ENCODE assay signal across 9 mouse cellular contexts in genomic region chr17:28510445-28511342, GRCm38 (mm10). TPM values are rescaled to one million over a fixed set of nuclear protein-coding genes. Genes with fewer than 3 reads are reported as not detected.
A peak's percentile ranks its signal among the peaks of the same experiment; 100 is the strongest.
DNase-seq lines count a peak whose midpoint lies in the region; ATAC-seq and TF ChIP-seq lines count a peak whose summit lies in the region.
"Had no signal": no experiment of that assay in that cellular context is flagged by ENCODE, and none has a peak within 500 bp of the region (broad histone marks: within the 10 kb centered on the region; RNA-seq: fewer than 3 reads in every experiment).

No protein-coding gene starts in this region.

- no peaks in the 10 kb centered on the region for H3K36me3 ChIP-seq in forebrain, embryonic 14.5 days (ENCODE audit: control insufficient read depth, insufficient read depth, low read length)
- no peaks in the 10 kb centered on the region for H3K36me3 ChIP-seq in intestine, embryonic 16.5 days (ENCODE audit: control insufficient read depth, insufficient read depth, low read length)
- no peaks in the 10 kb centered on the region for H3K36me3 ChIP-seq in megakaryocyte, embryonic 14.5 days (replicated peaks; ENCODE audit: low read length)

- no peak for TF ChIP-seq CTCF in gastrocnemius, adult 2 months (IDR thresholded peaks at IDR 0.05)
- no peak for TF ChIP-seq CTCF in left cerebral cortex, adult 2 months (IDR thresholded peaks at IDR 0.05)

- peak overlapping the region; percentile 14; the same call in 1 of the 2 replicates for H3K4me2 ChIP-seq in forebrain, embryonic 14.5 days (ENCODE audit: low read length)
- peak overlapping the region; percentile 51 for H3K4me2 ChIP-seq in intestine, embryonic 16.5 days (ENCODE audit: low read depth, low read length)

- peak; percentile 41 for DNase-seq in gastrocnemius, adult 2 months
- DNase-seq in gastrocnemius, postnatal 10 days: no peak
- no peak for DNase-seq in forebrain, embryonic 14.5 days (ENCODE audit: low spot score)
- DNase-seq in frontal cortex, postnatal 36 days (ENCODE audit: low spot score in 2 of 2): no peak
- no peak for DNase-seq in gastrocnemius, adult 18-20 months (ENCODE audit: low spot score)
- no peak for DNase-seq in left cerebral cortex, adult 2 months (ENCODE audit: extremely low spot score in 1 of 2, low spot score in 2 of 2)

- H3K4me3 ChIP-seq in gastrocnemius, adult 2 months: peak overlapping the region; percentile 43
- no peak overlapping the region for H3K4me3 ChIP-seq in forebrain, embryonic 14.5 days (ENCODE audit: low read depth, low read length)
- H3K4me3 ChIP-seq in intestine, embryonic 16.5 days (ENCODE audit: low read length): peak overlapping the region; percentile 18; the same call in 1 of the 2 replicates
- H3K4me3 ChIP-seq in megakaryocyte, embryonic 14.5 days (replicated peaks): peak overlapping the region; percentile 86
- no peak overlapping the region for H3K4me3 ChIP-seq in left cerebral cortex, adult 2 months

- ATAC-seq in forebrain, embryonic 14.5 days: no peak
- ATAC-seq in intestine, embryonic 16.5 days: no peak

- no peaks in the 10 kb centered on the region for H3K27me3 ChIP-seq in forebrain, embryonic 14.5 days (replicated peaks; ENCODE audit: control insufficient read depth, insufficient read depth, low read length)
- no peaks in the 10 kb centered on the region for H3K27me3 ChIP-seq in intestine, embryonic 16.5 days (replicated peaks; ENCODE audit: control insufficient read depth, insufficient read depth, low read length)
- peaks cover 37% of the 10 kb centered on the region for H3K27me3 ChIP-seq in megakaryocyte, embryonic 14.5 days (replicated peaks)

- no peaks in the 10 kb centered on the region for H3K9me3 ChIP-seq in forebrain, embryonic 14.5 days (replicated peaks; ENCODE audit: control insufficient read depth, low read length)
- no peaks in the 10 kb centered on the region for H3K9me3 ChIP-seq in intestine, embryonic 16.5 days (ENCODE audit: control insufficient read depth, low read length)
- H3K9me3 ChIP-seq in megakaryocyte, embryonic 14.5 days: no peaks in the 10 kb centered on the region

- peak overlapping the region; percentile 66 for H3K27ac ChIP-seq in gastrocnemius, adult 2 months
- H3K27ac ChIP-seq in forebrain, embryonic 14.5 days (ENCODE audit: low read depth, low read length): no peak overlapping the region
- peak overlapping the region; percentile 13; the same call in 1 of the 2 replicates for H3K27ac ChIP-seq in intestine, embryonic 16.5 days (ENCODE audit: low read length)
- no peak overlapping the region for H3K27ac ChIP-seq in left cerebral cortex, adult 2 months

- WGBS in forebrain, embryonic 14.5 days: 6% methylated on average over 28 of the region's 28 CpGs
- WGBS in intestine, embryonic 16.5 days: 9% methylated on average over 28 of the region's 28 CpGs

- no peaks in the 10 kb centered on the region; the same call in 1 of the 2 replicates for H3K4me1 ChIP-seq in forebrain, embryonic 14.5 days (ENCODE audit: control insufficient read depth, insufficient read depth, low read length)
- peaks cover 42% of the 10 kb centered on the region for H3K4me1 ChIP-seq in intestine, embryonic 16.5 days (ENCODE audit: control insufficient read depth, insufficient read depth, low read length)
- peaks cover 76% of the 10 kb centered on the region for H3K4me1 ChIP-seq in megakaryocyte, embryonic 14.5 days

- H3K9ac ChIP-seq in forebrain, embryonic 14.5 days (ENCODE audit: low read length): no peak overlapping the region
- peak overlapping the region; percentile 61 for H3K9ac ChIP-seq in intestine, embryonic 16.5 days (ENCODE audit: low read depth, low read length)

- intact Hi-C loops in gastrocnemius, adult 2 months (cut with DNase I): no loop called here
- intact Hi-C loops in left cerebral cortex, adult 2 months (cut with DNase I): no loop called here

RNA-seq across cellular contexts. Expression of gene Fkbp5, which starts 6.6 kb away (rescaled TPM):
- 100 to 1,000 TPM; 106 to 153 TPM for total RNA-seq in gastrocnemius, adult 2 months (2021)
- 10 to 100 TPM in 1 of 2 experiments, 1 to 10 TPM in 1; 6.0 to 14.4 TPM for total RNA-seq in gastrocnemius, postnatal 10 days (2021)
- 11.7 and 11.9 TPM in 2 replicates for polyA plus RNA-seq in forebrain, embryonic 14.5 days (2014; fragmentation: Nextera tagmentation; extraction: Ambion mirVana)
- 22.0 and 27.3 TPM in 2 replicates for polyA plus RNA-seq in intestine, embryonic 16.5 days (2015; fragmentation: Nextera tagmentation; extraction: Ambion mirVana)
- 8.7 and 25.1 TPM in 2 replicates for polyA plus RNA-seq in megakaryocyte, embryonic 14.5 days (2012; ENCODE audit: insufficient read depth, low replicate concordance)
- total RNA-seq in gastrocnemius, adult 18-20 months (2021): 10 to 100 TPM; 54.0 to 92.7 TPM
- total RNA-seq in left cerebral cortex, adult 2 months (2021): 10 to 100 TPM; 51.5 to 54.4 TPM

RNA-seq across cellular contexts. Expression of gene Armc12, which starts 19.9 kb away (rescaled TPM):
- total RNA-seq in gastrocnemius, adult 2 months (2021): not detected
- not detected for total RNA-seq in gastrocnemius, postnatal 10 days (2021)
- polyA plus RNA-seq in forebrain, embryonic 14.5 days (2014; fragmentation: Nextera tagmentation; extraction: Ambion mirVana): not detected in 2 replicates
- not detected in 2 replicates for polyA plus RNA-seq in intestine, embryonic 16.5 days (2015; fragmentation: Nextera tagmentation; extraction: Ambion mirVana)
- not detected in 2 replicates for polyA plus RNA-seq in megakaryocyte, embryonic 14.5 days (2012; ENCODE audit: insufficient read depth, low replicate concordance)
- not detected for total RNA-seq in gastrocnemius, adult 18-20 months (2021)
- total RNA-seq in left cerebral cortex, adult 2 months (2021): not detected
- polyA plus RNA-seq: C2C12 had no signal

RNA-seq across cellular contexts. Expression of gene Clpsl2, which starts 38.5 kb away (rescaled TPM):
- total RNA-seq in gastrocnemius, adult 2 months (2021): not detected
- total RNA-seq in gastrocnemius, postnatal 10 days (2021): not detected
- not detected in 2 replicates for polyA plus RNA-seq in forebrain, embryonic 14.5 days (2014; fragmentation: Nextera tagmentation; extraction: Ambion mirVana)
- polyA plus RNA-seq in intestine, embryonic 16.5 days (2015; fragmentation: Nextera tagmentation; extraction: Ambion mirVana): not detected in 2 replicates
- not detected in 2 replicates for polyA plus RNA-seq in megakaryocyte, embryonic 14.5 days (2012; ENCODE audit: insufficient read depth, low replicate concordance)
- not detected for total RNA-seq in gastrocnemius, adult 18-20 months (2021)
- not detected for total RNA-seq in left cerebral cortex, adult 2 months (2021)
- polyA plus RNA-seq: C2C12 had no signal

RNA-seq across cellular contexts. Expression of gene Clps, which starts 49.9 kb away (rescaled TPM):
- not detected for total RNA-seq in gastrocnemius, adult 2 months (2021)
- total RNA-seq in gastrocnemius, postnatal 10 days (2021): not detected
- not detected in 2 replicates for polyA plus RNA-seq in forebrain, embryonic 14.5 days (2014; fragmentation: Nextera tagmentation; extraction: Ambion mirVana)
- polyA plus RNA-seq in intestine, embryonic 16.5 days (2015; fragmentation: Nextera tagmentation; extraction: Ambion mirVana): 1,810 and 2,508 TPM in 2 replicates
- not detected in 2 replicates for polyA plus RNA-seq in megakaryocyte, embryonic 14.5 days (2012; ENCODE audit: insufficient read depth, low replicate concordance)
- not detected for total RNA-seq in gastrocnemius, adult 18-20 months (2021)
- total RNA-seq in left cerebral cortex, adult 2 months (2021): not detected
- polyA plus RNA-seq: C2C12 had no signal

Comparison
In these comparisons a context has a peak if more than half of its experiments do, and no peak if none do; other contexts are left out.
1. H3K27ac ChIP-seq: peak in gastrocnemius, adult 2 months (single experiment) and intestine, embryonic 16.5 days (single experiment); none in forebrain, embryonic 14.5 days (single experiment) and left cerebral cortex, adult 2 months (single experiment).
2. H3K4me3 ChIP-seq: peak in gastrocnemius, adult 2 months (single experiment), intestine, embryonic 16.5 days (single experiment) and megakaryocyte, embryonic 14.5 days (single experiment); none in forebrain, embryonic 14.5 days (single experiment) and left cerebral cortex, adult 2 months (single experiment).